Mouse (Mus musculus): ENCODE measurements around the gene Nme8.

GRCm38 (mm10) chr13:19643519-19643918 lies 54.1 kb downstream of the Nme8 start:
- no peak for TF ChIP-seq ZNF384 (IDR thresholded peaks at IDR 0.05; ENCODE audit: low read depth, low read length)
- TF ChIP-seq HCFC1 (IDR thresholded peaks at IDR 0.05; ENCODE audit: borderline replicate concordance, insufficient read depth, low read length) = no peak
- TF ChIP-seq ZC3H11A (IDR thresholded peaks at IDR 0.05; ENCODE audit: borderline replicate concordance, low read depth, low read length) = no peak
- no peak for TF ChIP-seq MAFK (IDR thresholded peaks at IDR 0.05; ENCODE audit: insufficient read depth, low read depth, low read length)
